Mouse (Mus musculus) heart, adult 2 months (tissue): ENCODE results near the gene Ube2ql1. TPM values are rescaled to one million over a fixed set of nuclear protein-coding genes. Genes with fewer than 3 reads are reported as not detected.

Source experiments
- DNase-seq, 2 experiments: peaks; one replicate each; pipeline ENCODE4 v3.0.0; 2021
- H3K27ac ChIP-seq: fragments of 200-600 bp; 2 replicates; pipeline ENCODE4 v1.8.1; 2022
- H3K27me3 ChIP-seq: fragments of 200-500 bp; 2 replicates; pipeline ENCODE4 v1.6.1; 2012; ENCODE audit warnings: mild to moderate bottlenecking, low read length, inconsistent platforms, mixed read lengths; ENCODE audit not compliant: control insufficient read depth, insufficient read depth
- H3K36me3 ChIP-seq: fragments of 200-500 bp; 2 replicates; pipeline ENCODE4 v1.6.1; 2012; ENCODE audit warnings: low read length, inconsistent platforms; ENCODE audit not compliant: control insufficient read depth, insufficient read depth
- H3K4me1 ChIP-seq: fragments of 200-500 bp; 2 replicates; pipeline ENCODE4 v1.6.1; 2011; ENCODE audit warnings: low read length; ENCODE audit not compliant: control insufficient read depth, insufficient read depth
- H3K4me3 ChIP-seq: fragments of 200-600 bp; 2 replicates; pipeline ENCODE4 v1.8.1; 2022
- H3K79me2 ChIP-seq: fragments of 200-500 bp; replicated peaks from 2 replicates; pipeline ENCODE4 v1.6.1; 2012; ENCODE audit warnings: mild to moderate bottlenecking, inconsistent platforms, low read length, moderate library complexity, mixed read lengths; ENCODE audit not compliant: control insufficient read depth, insufficient read depth
- H3K9ac ChIP-seq: fragments of 200-500 bp; 2 replicates; pipeline ENCODE4 v1.6.1; 2012; ENCODE audit warnings: low read depth, mild to moderate bottlenecking, control low read depth, inconsistent platforms, low read length, mixed read lengths
- CTCF ChIP-seq: fragments of 200-600 bp; IDR thresholded peaks from 2 replicates; pipeline ENCODE4 v1.8.1; 2022; ENCODE audit warnings: antibody characterized with exemption, mild to moderate bottlenecking, moderate library complexity
- EP300 ChIP-seq: fragments of 200-500 bp; IDR thresholded peaks from 2 replicates; pipeline ENCODE4 v1.6.1; 2011; ENCODE audit warnings: low read depth, low read length, control low read depth; ENCODE audit not compliant: insufficient read depth
- POLR2A ChIP-seq: fragments of 200-500 bp; IDR thresholded peaks from 2 replicates; pipeline ENCODE4 v1.6.1; 2011; ENCODE audit warnings: mild to moderate bottlenecking, low read depth, low read length, control low read depth; ENCODE audit not compliant: insufficient read depth
- WGBS: fragments of 180-500 bp; shearing (Covaris S2); methylation state at CpG from one replicate; pipeline ENCODE4 v1.1.7; 2018; 5-methylcytosine and 5-hydroxymethylcytosine counted together
- intact Hi-C: fragments of 180-260 bp; cut with DNase I; formaldehyde crosslinking; loops from one replicate; pipeline ENCODE4 v1.15.1; 2025
- polyA plus RNA-seq: library from polyadenylated mRNA; depleted of rRNA; stranded (reverse); fragments of >200 nt; gene quantifications from 2 replicates; pipeline ENCODE4 v1.2.3, GENCODE M21; 2012; rRNA removed
- total RNA-seq, 2 experiments: library from RNA; stranded (reverse); gene quantifications; 2 replicates each; pipeline ENCODE4 v1.2.3; 2021

The Ube2ql1 gene
- total and polyA plus RNA-seq, 3 experiments: 5.9 to 8.0 (median 6.0) TPM

DNA sequence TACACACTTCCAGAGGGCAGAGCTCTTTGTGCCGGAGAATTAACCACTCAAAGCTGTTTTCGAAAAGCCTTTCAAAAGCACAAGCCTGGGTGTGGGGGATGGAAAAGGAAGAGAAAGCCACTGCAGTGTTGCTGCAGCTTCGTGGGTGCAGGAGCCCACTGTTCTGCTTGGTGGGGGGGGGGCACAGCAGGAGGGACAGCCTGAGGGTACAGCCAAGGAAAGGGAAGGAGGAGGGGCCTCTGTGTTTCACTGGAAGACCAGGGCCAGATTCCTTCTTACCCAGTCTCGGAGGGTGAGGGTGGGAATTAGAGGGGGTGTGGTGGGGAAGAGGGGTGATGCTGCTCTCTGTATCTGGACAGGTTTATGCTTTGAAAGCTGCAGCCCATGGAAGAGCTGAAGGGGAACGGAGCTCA is 54.3 kb downstream of the Ube2ql1 start:
- H3K4me3 ChIP-seq: no peak overlapping the region
- H3K27me3 ChIP-seq: no peaks in the 10 kb centered on the region
- intact Hi-C loops: no loop called here
- DNase-seq: no peak
- no peaks in the 10 kb centered on the region for H3K4me1 ChIP-seq
- no peak overlapping the region for H3K27ac ChIP-seq
- TF ChIP-seq CTCF (no peak), POLR2A (no peak), EP300 (no peak)
- 44% methylated on average over 5 of the region's 5 CpGs for WGBS
- no peaks in the 10 kb centered on the region for H3K79me2 ChIP-seq
- no peak overlapping the region for H3K9ac ChIP-seq
- no peaks in the 10 kb centered on the region for H3K36me3 ChIP-seq

DNA sequence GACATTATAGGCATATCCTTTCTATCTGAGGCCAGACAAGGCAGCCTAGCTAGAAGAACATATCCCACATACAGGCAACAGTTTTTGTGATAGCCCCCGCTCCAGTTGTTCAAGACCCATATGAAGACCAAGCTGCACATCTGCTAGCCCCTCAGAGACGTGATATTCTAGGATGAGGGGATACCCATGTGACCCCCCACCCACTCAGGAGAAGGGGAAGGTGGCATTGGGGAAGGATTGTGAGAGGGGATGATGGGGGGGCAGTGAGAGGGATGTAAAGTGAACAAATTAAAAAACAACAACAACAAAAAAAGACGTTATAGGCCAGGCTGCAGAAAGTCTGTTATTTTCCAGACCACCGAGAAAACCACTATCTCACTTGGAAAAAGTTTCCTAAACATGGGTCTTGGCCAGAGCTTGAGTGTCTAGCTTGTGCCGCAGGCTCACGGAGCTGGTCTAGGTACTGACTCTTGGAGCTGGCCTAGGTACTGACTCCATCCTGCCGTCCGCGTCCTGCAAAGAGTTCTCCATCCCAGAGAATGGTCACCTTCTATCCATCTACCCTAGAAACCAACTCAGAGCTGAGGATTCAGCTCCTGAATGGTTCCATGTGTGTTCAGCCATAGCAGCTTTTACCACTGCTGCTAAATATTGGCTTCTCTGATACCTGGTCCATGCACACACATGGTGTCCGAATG is 65.6 kb downstream of the Ube2ql1 start:
- Histone ChIP-seq H3K27ac (no peak overlapping the region), H3K4me3 (no peak overlapping the region), H3K4me1 (no peaks in the 10 kb centered on the region), H3K27me3 (no peaks in the 10 kb centered on the region), H3K79me2 (no peaks in the 10 kb centered on the region), H3K36me3 (no peaks in the 10 kb centered on the region), H3K9ac (no peak overlapping the region)
- intact Hi-C loops: no loop called here
- DNase-seq: no peak
- 36% methylated on average over 10 of the region's 10 CpGs for WGBS
- TF ChIP-seq CTCF (no peak), POLR2A (no peak), EP300 (no peak)

DNA sequence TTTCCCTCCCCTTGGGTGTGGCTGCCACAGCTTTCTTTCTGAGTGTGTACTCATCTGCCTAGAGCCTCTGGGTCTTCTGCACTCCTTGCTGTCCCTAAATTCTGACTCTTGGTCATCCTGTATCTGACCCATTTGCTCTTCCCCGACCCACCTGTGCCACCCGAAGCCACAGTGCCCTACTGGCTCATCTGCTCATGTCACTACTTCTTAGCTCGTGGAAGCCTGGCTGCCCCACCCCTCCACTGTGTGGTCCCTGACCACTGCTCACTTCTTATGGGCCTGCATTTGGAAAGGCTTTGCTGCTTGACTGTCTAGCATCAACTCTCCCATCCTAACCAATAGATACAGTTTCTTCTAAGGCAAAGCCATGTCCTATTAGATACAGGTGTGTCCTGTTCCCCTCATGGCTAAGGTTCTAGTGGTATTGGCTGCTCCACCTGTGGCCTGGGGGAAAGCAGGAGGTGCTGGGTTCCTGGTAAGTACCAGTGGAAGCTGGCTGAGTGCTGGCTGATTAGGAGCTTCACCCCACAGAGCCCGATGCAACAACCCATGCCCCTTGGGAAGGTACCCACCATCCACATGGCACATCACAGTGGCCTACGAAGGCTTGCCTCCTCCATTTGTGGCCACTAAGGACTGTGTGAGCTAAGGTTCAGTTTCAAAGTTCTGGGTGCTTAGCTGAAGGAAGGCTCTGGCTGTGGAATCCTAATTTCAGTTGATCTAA is 66.3 kb downstream of the Ube2ql1 start:
- 81% methylated on average over 5 of the region's 5 CpGs for WGBS
- Histone ChIP-seq H3K9ac (no peak overlapping the region), H3K27me3 (no peaks in the 10 kb centered on the region), H3K4me3 (no peak overlapping the region), H3K79me2 (no peaks in the 10 kb centered on the region), H3K4me1 (no peaks in the 10 kb centered on the region), H3K27ac (no peak overlapping the region), H3K36me3 (no peaks in the 10 kb centered on the region)
- TF ChIP-seq EP300 (no peak), CTCF (no peak), POLR2A (no peak)
- DNase-seq: no peak
- intact Hi-C loops: no loop called here

DNA sequence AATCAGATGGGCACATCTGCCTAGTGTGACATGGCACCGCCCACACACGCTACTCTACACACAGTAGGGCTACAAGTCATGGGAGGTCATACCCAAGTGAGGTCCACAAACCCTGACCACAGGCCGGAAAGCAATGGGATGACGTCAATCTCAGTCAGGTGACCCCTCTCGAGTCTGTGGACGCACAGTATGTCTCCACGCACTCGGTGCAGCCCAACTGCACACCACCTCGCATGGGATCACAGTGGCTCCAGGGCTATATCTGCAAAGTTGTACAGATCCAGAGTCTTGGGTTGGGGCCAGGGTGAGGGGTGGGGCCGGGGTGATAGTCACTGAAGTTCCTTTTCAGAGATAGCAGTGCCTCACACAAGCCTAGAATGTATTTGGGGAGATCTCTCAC is 67.1 kb downstream of the Ube2ql1 start:
- 83% methylated on average over 10 of the region's 10 CpGs for WGBS
- Histone ChIP-seq H3K27ac (no peak overlapping the region), H3K4me3 (no peak overlapping the region), H3K36me3 (no peaks in the 10 kb centered on the region), H3K27me3 (no peaks in the 10 kb centered on the region), H3K9ac (no peak overlapping the region), H3K4me1 (no peaks in the 10 kb centered on the region), H3K79me2 (no peaks in the 10 kb centered on the region)
- TF ChIP-seq EP300 (no peak), CTCF (no peak), POLR2A (no peak)
- no peak for DNase-seq
- intact Hi-C loops: no loop called here

DNA sequence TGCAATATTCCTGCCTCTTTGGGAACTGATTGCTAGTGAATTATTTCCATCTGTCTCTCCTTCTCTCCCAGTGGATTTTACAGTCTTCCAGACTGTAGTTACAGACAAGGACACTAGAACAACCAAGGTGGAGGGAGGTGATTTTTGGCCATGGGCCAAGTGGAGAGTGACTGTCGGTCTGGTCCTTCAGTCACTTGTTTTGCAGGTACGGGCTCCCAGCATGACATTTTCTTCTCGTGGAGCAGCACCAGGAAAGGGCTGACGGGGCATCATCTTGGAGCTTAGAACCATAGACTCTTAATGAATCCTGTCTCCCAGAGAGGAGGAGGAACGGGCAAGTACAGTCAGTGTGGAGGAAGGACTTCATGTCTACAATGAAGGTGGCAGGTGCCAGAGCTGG is 67.6 kb downstream of the Ube2ql1 start:
- intact Hi-C loops: no loop called here
- Histone ChIP-seq H3K36me3 (no peaks in the 10 kb centered on the region), H3K9ac (no peak overlapping the region), H3K79me2 (no peaks in the 10 kb centered on the region), H3K4me1 (no peaks in the 10 kb centered on the region), H3K27ac (no peak overlapping the region), H3K27me3 (no peaks in the 10 kb centered on the region), H3K4me3 (no peak overlapping the region)
- TF ChIP-seq EP300 (no peak), CTCF (no peak), POLR2A (no peak)
- no peak for DNase-seq
- 74% methylated on average over 5 of the region's 5 CpGs for WGBS

DNA sequence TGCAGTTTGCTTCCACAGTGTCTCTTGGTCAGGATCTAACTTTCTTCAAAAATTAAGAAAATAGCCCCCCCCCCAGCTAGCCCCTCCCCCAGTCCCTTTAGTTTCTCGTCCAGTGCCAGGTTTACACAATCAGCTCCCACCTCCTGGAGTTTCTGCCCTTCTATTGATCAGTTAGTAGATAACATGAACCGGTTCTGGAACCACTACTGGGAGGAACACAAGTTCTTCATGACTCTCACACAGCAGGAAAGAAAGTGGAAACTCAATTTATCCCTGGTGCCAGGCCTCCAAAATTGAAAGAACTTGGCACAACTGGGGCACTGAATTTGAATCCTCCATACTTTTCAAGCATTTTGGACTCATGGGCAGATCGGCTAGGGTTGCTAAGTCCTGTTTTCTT is 85.2 kb downstream of the Ube2ql1 start:
- Histone ChIP-seq H3K9ac (no peak overlapping the region), H3K27me3 (no peaks in the 10 kb centered on the region), H3K4me3 (no peak overlapping the region), H3K27ac (no peak overlapping the region), H3K79me2 (no peaks in the 10 kb centered on the region), H3K36me3 (no peaks in the 10 kb centered on the region), H3K4me1 (no peaks in the 10 kb centered on the region)
- whole genome bisulfite sequencing: 58% methylated on average over 3 of the region's 3 CpGs
- no peak for TF ChIP-seq EP300
- no peak for TF ChIP-seq CTCF
- TF ChIP-seq POLR2A: no peak
- intact Hi-C loops: loop anchor here (10.0 kb wide), 1 partner anchor 270 kb away; no protein-coding TSS in a partner anchor
- DNase-seq: peak in 1 of 2 experiments; percentile 0

Other genes with a start within 250 kb of the Ube2ql1 start
- gene Nsun2, start 206.1 kb downstream of the Ube2ql1 start, total RNA-seq: 10 to 100 TPM; 40.4 to 47.9 TPM
- 29.3 and 53.3 TPM in 2 replicates for gene Nsun2, start 206.1 kb downstream of the Ube2ql1 start, polyA plus RNA-seq
- 10 to 100 TPM; 11.0 to 12.7 TPM for gene Tent4a, start 205.3 kb downstream of the Ube2ql1 start, total RNA-seq
- gene Tent4a, start 205.3 kb downstream of the Ube2ql1 start, polyA plus RNA-seq: 8.1 and 8.9 TPM in 2 replicates
- under 1 TPM; 0.64 to 0.65 TPM for gene Srd5a1, start 128.4 kb downstream of the Ube2ql1 start, total RNA-seq
- 1.2 and 1.3 TPM in 2 replicates for gene Srd5a1, start 128.4 kb downstream of the Ube2ql1 start, polyA plus RNA-seq
- gene Med10, start 62.5 kb upstream of the Ube2ql1 start, total RNA-seq: 10 to 100 TPM; 19.7 to 22.9 TPM
- gene Med10, start 62.5 kb upstream of the Ube2ql1 start, polyA plus RNA-seq: 19.3 and 19.7 TPM in 2 replicates